In the genomic region with DNA sequence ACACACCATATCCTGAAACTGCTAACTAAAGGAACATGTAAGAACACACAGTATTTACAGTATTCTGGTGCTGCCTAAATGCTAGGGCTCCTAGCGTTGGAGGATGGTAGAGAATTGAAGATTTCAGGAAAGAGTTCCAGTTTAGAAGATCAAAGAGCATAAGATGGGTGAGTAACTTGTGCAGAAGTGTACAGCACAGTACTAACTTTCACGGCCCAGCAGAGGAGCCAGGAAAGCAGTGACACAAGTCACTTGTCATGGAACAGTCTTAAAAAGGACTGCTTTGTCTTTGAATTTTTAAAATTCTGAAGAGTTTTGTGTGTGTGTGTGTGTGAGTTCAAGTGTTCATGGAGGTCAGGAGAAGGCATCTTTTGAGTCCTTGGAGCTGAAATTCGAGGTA, we compare ENCODE assay signal across 32 mouse cellular contexts. TPM values are rescaled to one million over a fixed set of nuclear protein-coding genes. Genes with fewer than 3 reads are reported as not detected.
A peak's percentile ranks its signal among the peaks of the same experiment; 100 is the strongest.
DNase-seq lines count a peak whose midpoint lies in the region; ATAC-seq lines count a peak whose summit lies in the region.
"Had no signal": no experiment of that assay in that cellular context is flagged by ENCODE, and none has a peak within 500 bp of the region (broad histone marks: within the 10 kb centered on the region; RNA-seq: fewer than 3 reads in every experiment).

No protein-coding gene starts in this region.

- peaks cover 12% of the 10 kb centered on the region; the same call in 1 of the 2 replicates for H3K27me3 ChIP-seq in liver, embryonic 12.5 days (replicated peaks)
- no peaks in the 10 kb centered on the region; the same call in 1 of the 2 replicates for H3K27me3 ChIP-seq in embryonic facial prominence, embryonic 10.5 days (replicated peaks; ENCODE audit: low read depth, poor library complexity, severe bottlenecking)
- H3K27me3 ChIP-seq in liver, embryonic 15.5 days = peaks cover 14% of the 10 kb centered on the region
- H3K27me3 ChIP-seq: intestine, embryonic 15.5 days; limb, embryonic 15.5 days had no signal

- peaks cover 28% of the 10 kb centered on the region for H3K4me1 ChIP-seq in liver, embryonic 12.5 days
- H3K4me1 ChIP-seq in embryonic facial prominence, embryonic 10.5 days = peaks cover 17% of the 10 kb centered on the region
- peaks cover 16% of the 10 kb centered on the region for H3K4me1 ChIP-seq in liver, embryonic 15.5 days (replicated peaks)

- H3K27ac ChIP-seq in liver, embryonic 12.5 days = no peak overlapping the region
- no peak overlapping the region for H3K27ac ChIP-seq in embryonic facial prominence, embryonic 10.5 days (replicated peaks)
- no peak overlapping the region for H3K27ac ChIP-seq in liver, embryonic 15.5 days (replicated peaks)
- H3K27ac ChIP-seq: intestine, embryonic 15.5 days; kidney, postnatal 0 days; limb, embryonic 15.5 days had no signal

- peak overlapping the region; percentile 68 for H3K4me2 ChIP-seq in liver, embryonic 12.5 days
- peak overlapping the region; percentile 72; the same call in 1 of the 2 replicates for H3K4me2 ChIP-seq in liver, embryonic 15.5 days
- H3K4me2 ChIP-seq: intestine, embryonic 15.5 days; limb, embryonic 15.5 days had no signal

- H3K9me3 ChIP-seq in liver, embryonic 12.5 days (replicated peaks) = no peaks in the 10 kb centered on the region
- H3K9me3 ChIP-seq in embryonic facial prominence, embryonic 10.5 days = no peaks in the 10 kb centered on the region
- no peaks in the 10 kb centered on the region for H3K9me3 ChIP-seq in liver, embryonic 15.5 days (replicated peaks)
- H3K9me3 ChIP-seq: intestine, embryonic 15.5 days; limb, embryonic 15.5 days had no signal

- peaks cover 48% of the 10 kb centered on the region for H3K36me3 ChIP-seq in liver, embryonic 12.5 days
- peaks cover 53% of the 10 kb centered on the region for H3K36me3 ChIP-seq in embryonic facial prominence, embryonic 10.5 days (replicated peaks)
- H3K36me3 ChIP-seq in liver, embryonic 15.5 days (replicated peaks) = peaks cover 44% of the 10 kb centered on the region

- 81% methylated on average over 3 of the region's 3 CpGs for WGBS in liver, embryonic 12.5 days (ENCODE audit: insufficient replicate concordance)
- WGBS in embryonic facial prominence, embryonic 10.5 days = 82% methylated on average over 3 of the region's 3 CpGs
- 79% methylated on average over 3 of the region's 3 CpGs for WGBS in liver, embryonic 15.5 days (ENCODE audit: insufficient replicate concordance)

- ATAC-seq in liver, embryonic 12.5 days = no peak
- ATAC-seq in liver, embryonic 15.5 days (ENCODE audit: insufficient read depth) = no peak
- ATAC-seq: CD4-positive, CD25-positive, alpha-beta regulatory T cell, adult 4 months; forebrain, postnatal 0 days; hindbrain, embryonic 16.5 days; intestine, embryonic 15.5 days had no signal

- H3K9ac ChIP-seq in liver, embryonic 12.5 days = peak overlapping the region; percentile 8; the same call in 1 of the 2 replicates
- H3K9ac ChIP-seq in liver, embryonic 15.5 days = no peak overlapping the region
- H3K9ac ChIP-seq: forebrain, postnatal 0 days; intestine, embryonic 15.5 days; limb, embryonic 15.5 days; lung, embryonic 14.5 days had no signal

- H3K4me3 ChIP-seq in liver, embryonic 12.5 days = no peak overlapping the region
- 0 out of 2 replicates have a peak overlapping the region, but pooled peaks have one; percentile 71 for H3K4me3 ChIP-seq in embryonic facial prominence, embryonic 10.5 days
- H3K4me3 ChIP-seq in liver, embryonic 15.5 days (replicated peaks) = peak overlapping the region; percentile 94
- H3K4me3 ChIP-seq: intestine, embryonic 15.5 days; limb, embryonic 15.5 days had no signal

- peak; percentile 57 for DNase-seq in heart, adult 11 months
- no peak for DNase-seq in heart, postnatal 4 days
- no peak for DNase-seq in liver
- DNase-seq in embryonic facial prominence, embryonic 10.5 days (ENCODE audit: low spot score) = no peak
- DNase-seq in thymus, postnatal 36 days = no peak
- DNase-seq: adrenal gland, postnatal 36 days; cerebellum, adult 18-20 months; cerebellum, postnatal 10 days; forebrain, postnatal 0 days; gastrocnemius, postnatal 10 days; kidney, adult 8-10 months; kidney, postnatal 4 days; layer of hippocampus, postnatal 36 days; left cerebral cortex, postnatal 4 days; lung, embryonic 14.5 days; lung, postnatal 14 days had no signal

RNA-seq across cellular contexts. Expression of gene Pate2, which starts 2.1 kb away (rescaled TPM):
- under 1 TPM; 0.14 to 0.32 TPM for total RNA-seq in heart, postnatal 4 days (2021)
- 0.32 and 0.47 TPM in 2 replicates for polyA plus RNA-seq in liver, embryonic 12.5 days (2016; fragmentation: Nextera tagmentation; extraction: Ambion mirVana)
- 1.5 and 1.6 TPM in 2 replicates for polyA plus RNA-seq in embryonic facial prominence, embryonic 10.5 days (2016; fragmentation: Nextera tagmentation; extraction: Ambion mirVana)
- 0.09 and 0.26 TPM in 2 replicates for polyA plus RNA-seq in liver, embryonic 15.5 days (2015; fragmentation: Nextera tagmentation; extraction: Ambion mirVana)
- polyA plus RNA-seq: CD4-positive, CD25-positive, alpha-beta regulatory T cell, adult 4 months had no signal

RNA-seq across cellular contexts. Expression of gene Hyls1, which starts 2.2 kb away (rescaled TPM):
- 1 to 10 TPM; 7.1 to 7.6 TPM for total RNA-seq in heart, postnatal 4 days (2021)
- 9.4 and 10.8 TPM in 2 replicates for polyA plus RNA-seq in liver, embryonic 12.5 days (2016; fragmentation: Nextera tagmentation; extraction: Ambion mirVana)
- polyA plus RNA-seq in embryonic facial prominence, embryonic 10.5 days (2016; fragmentation: Nextera tagmentation; extraction: Ambion mirVana) = 24.9 and 26.5 TPM in 2 replicates
- 8.9 TPM in 2 replicates for polyA plus RNA-seq in liver, embryonic 15.5 days (2015; fragmentation: Nextera tagmentation; extraction: Ambion mirVana)

RNA-seq across cellular contexts. Expression of gene Pus3, which starts 9.6 kb away (rescaled TPM):
- total RNA-seq in heart, postnatal 4 days (2021) = 1 to 10 TPM; 8.9 to 9.3 TPM
- 11.7 and 12.9 TPM in 2 replicates for polyA plus RNA-seq in liver, embryonic 12.5 days (2016; fragmentation: Nextera tagmentation; extraction: Ambion mirVana)
- polyA plus RNA-seq in embryonic facial prominence, embryonic 10.5 days (2016; fragmentation: Nextera tagmentation; extraction: Ambion mirVana) = 18.3 and 21.3 TPM in 2 replicates
- 6.0 and 6.4 TPM in 2 replicates for polyA plus RNA-seq in liver, embryonic 15.5 days (2015; fragmentation: Nextera tagmentation; extraction: Ambion mirVana)

RNA-seq across cellular contexts. Expression of gene Ddx25, which starts 9.7 kb away (rescaled TPM):
- under 1 TPM; 0.05 to 0.07 TPM for total RNA-seq in heart, postnatal 4 days (2021)
- 0.65 and 0.67 TPM in 2 replicates for polyA plus RNA-seq in liver, embryonic 12.5 days (2016; fragmentation: Nextera tagmentation; extraction: Ambion mirVana)
- 6.0 and 6.1 TPM in 2 replicates for polyA plus RNA-seq in embryonic facial prominence, embryonic 10.5 days (2016; fragmentation: Nextera tagmentation; extraction: Ambion mirVana)
- 0.14 and 0.16 TPM in 2 replicates for polyA plus RNA-seq in liver, embryonic 15.5 days (2015; fragmentation: Nextera tagmentation; extraction: Ambion mirVana)
- polyA plus RNA-seq: urinary bladder, adult 2 months had no signal

RNA-seq across cellular contexts. Expression of gene Pate4, which starts 43.7 kb away (rescaled TPM):
- total RNA-seq in heart, postnatal 4 days (2021) = not detected
- not detected in 2 replicates for polyA plus RNA-seq in liver, embryonic 12.5 days (2016; fragmentation: Nextera tagmentation; extraction: Ambion mirVana)
- not detected in 2 replicates for polyA plus RNA-seq in embryonic facial prominence, embryonic 10.5 days (2016; fragmentation: Nextera tagmentation; extraction: Ambion mirVana)
- polyA plus RNA-seq in liver, embryonic 15.5 days (2015; fragmentation: Nextera tagmentation; extraction: Ambion mirVana) = not detected in 2 replicates
- total RNA-seq: adrenal gland, adult 18-20 months; adrenal gland, postnatal 36 days; common myeloid progenitor, adult 5-6 weeks; forebrain, postnatal 0 days; gastrocnemius, postnatal 10 days; layer of hippocampus, adult 8-10 months; layer of hippocampus, postnatal 36 days; left cerebral cortex, postnatal 4 days had no signal
- polyA plus RNA-seq: brain, embryonic 14.5 days; CD4-positive, CD25-positive, alpha-beta regulatory T cell, adult 4 months; embryonic facial prominence, embryonic 14.5 days; forebrain, postnatal 0 days; heart, postnatal 0 days; hindbrain, embryonic 11.5 days; hindbrain, embryonic 16.5 days; intestine, embryonic 15.5 days; kidney, postnatal 0 days; limb, embryonic 15.5 days; lung, embryonic 14.5 days; neural tube, embryonic 14.5 days; urinary bladder, adult 2 months had no signal
